Mouse (Mus musculus): ENCODE measurements around the gene Styk1. TPM values are rescaled to one million over a fixed set of nuclear protein-coding genes. Genes with fewer than 3 reads are reported as not detected.

Styk1 gene
- polyA plus RNA-seq, 1 experiment from 2014 or later: 1.9 TPM

- Histone ChIP-seq H3K9ac (no peak overlapping the region), H3K4me3 (no peak overlapping the region), H3K9me3 (no peaks in the 10 kb centered on the region), H3K4me1 (no peaks in the 10 kb centered on the region), H3K4me2 (no peak overlapping the region), H3K27me3 (no peaks in the 10 kb centered on the region), H3K27ac (no peak overlapping the region), H3K36me3 (peaks cover under 1% of the 10 kb centered on the region; the same call in 1 of the 2 replicates)
- ATAC-seq (ENCODE audit: insufficient number of reproducible peaks, low FRiP score, low TSS enrichment, low read depth): no peak
- 93% methylated on average over 1 of the region's 1 CpGs for WGBS
Observed at GRCm38 (mm10) chr6:131272311-131272710, 81.1 kb downstream of the Styk1 start.

GRCm38 (mm10) chr6:131270312-131270711, 83.1 kb downstream of the Styk1 start:
- H3K9ac ChIP-seq: no peak overlapping the region
- ATAC-seq (ENCODE audit: insufficient number of reproducible peaks, low FRiP score, low TSS enrichment, low read depth): no peak
- no peak overlapping the region for H3K4me3 ChIP-seq
- H3K36me3 ChIP-seq: no peaks in the 10 kb centered on the region
- H3K4me1 ChIP-seq: no peaks in the 10 kb centered on the region
- WGBS: 49% methylated on average over 1 of the region's 1 CpGs
- no peak overlapping the region for H3K27ac ChIP-seq
- no peaks in the 10 kb centered on the region for H3K27me3 ChIP-seq
- no peak overlapping the region for H3K4me2 ChIP-seq
- H3K9me3 ChIP-seq: no peaks in the 10 kb centered on the region

- 92% methylated on average over 2 of the region's 2 CpGs for WGBS
- no peak overlapping the region for H3K27ac ChIP-seq
- ATAC-seq (ENCODE audit: insufficient number of reproducible peaks, low FRiP score, low TSS enrichment, low read depth): no peak
- no peak overlapping the region for H3K4me3 ChIP-seq
- no peaks in the 10 kb centered on the region for H3K9me3 ChIP-seq
- no peak overlapping the region for H3K4me2 ChIP-seq
- H3K4me1 ChIP-seq: no peaks in the 10 kb centered on the region
- no peak overlapping the region for H3K9ac ChIP-seq
- no peaks in the 10 kb centered on the region for H3K36me3 ChIP-seq
- H3K27me3 ChIP-seq: no peaks in the 10 kb centered on the region
Observed at GRCm38 (mm10) chr6:131269599-131269998, 83.8 kb downstream of the Styk1 start.

GRCm38 (mm10) chr6:131264175-131264574, 89.2 kb downstream of the Styk1 start:
- 88% methylated on average over 5 of the region's 5 CpGs for WGBS
- H3K9me3 ChIP-seq: no peaks in the 10 kb centered on the region
- H3K36me3 ChIP-seq: no peaks in the 10 kb centered on the region
- H3K4me3 ChIP-seq: no peak overlapping the region
- H3K27ac ChIP-seq: no peak overlapping the region
- no peak for ATAC-seq (ENCODE audit: insufficient number of reproducible peaks, low FRiP score, low TSS enrichment, low read depth)
- no peaks in the 10 kb centered on the region for H3K27me3 ChIP-seq
- H3K4me1 ChIP-seq: no peaks in the 10 kb centered on the region
- no peak overlapping the region for H3K9ac ChIP-seq
- no peak overlapping the region for H3K4me2 ChIP-seq

GRCm38 (mm10) chr6:131262778-131263177, 90.6 kb downstream of the Styk1 start:
- H3K4me3 ChIP-seq: no peak overlapping the region
- no peaks in the 10 kb centered on the region for H3K36me3 ChIP-seq
- no peaks in the 10 kb centered on the region for H3K27me3 ChIP-seq
- H3K9me3 ChIP-seq: no peaks in the 10 kb centered on the region
- 57% methylated on average over 3 of the region's 3 CpGs for WGBS
- no peak overlapping the region for H3K4me2 ChIP-seq
- no peaks in the 10 kb centered on the region for H3K4me1 ChIP-seq
- no peak for ATAC-seq (ENCODE audit: insufficient number of reproducible peaks, low FRiP score, low TSS enrichment, low read depth)
- no peak overlapping the region for H3K9ac ChIP-seq
- no peak overlapping the region for H3K27ac ChIP-seq

GRCm38 (mm10) chr6:131262009-131262408, 91.4 kb downstream of the Styk1 start:
- H3K9ac ChIP-seq: no peak overlapping the region
- ATAC-seq (ENCODE audit: insufficient number of reproducible peaks, low FRiP score, low TSS enrichment, low read depth): no peak
- H3K27me3 ChIP-seq: no peaks in the 10 kb centered on the region
- 76% methylated on average over 3 of the region's 3 CpGs for WGBS
- no peaks in the 10 kb centered on the region for H3K9me3 ChIP-seq
- no peak overlapping the region for H3K4me3 ChIP-seq
- no peaks in the 10 kb centered on the region for H3K36me3 ChIP-seq
- H3K4me2 ChIP-seq: no peak overlapping the region
- no peak overlapping the region for H3K27ac ChIP-seq
- H3K4me1 ChIP-seq: no peaks in the 10 kb centered on the region

Other genes with a start within 250 kb of the Styk1 start
- gene Klra2, start 106.2 kb downstream of the Styk1 start, polyA plus RNA-seq (2015; fragmentation: Nextera tagmentation; extraction: Ambion mirVana): 0.29 and 0.68 TPM in 2 replicates
- 46.0 and 50.0 TPM in 2 replicates for gene Magohb, start 60.4 kb downstream of the Styk1 start, polyA plus RNA-seq (2015; fragmentation: Nextera tagmentation; extraction: Ambion mirVana)
- 83.7 and 89.1 TPM in 2 replicates for gene Ybx3, start 34.9 kb upstream of the Styk1 start, polyA plus RNA-seq (2015; fragmentation: Nextera tagmentation; extraction: Ambion mirVana)
- not detected in 2 replicates for gene 5430401F13Rik, start 132.8 kb upstream of the Styk1 start, polyA plus RNA-seq (2015; fragmentation: Nextera tagmentation; extraction: Ambion mirVana)
- not detected in 2 replicates for gene Gm6619, start 132.8 kb upstream of the Styk1 start, polyA plus RNA-seq (2015; fragmentation: Nextera tagmentation; extraction: Ambion mirVana)